Mouse (Mus musculus): ENCODE data around the gene Pdlim4. TPM values are rescaled to one million over a fixed set of nuclear protein-coding genes. Genes with fewer than 3 reads are reported as not detected.
"Not testable (repeated sequence)": the region's sequence is repeated elsewhere in the genome, so short reads cannot be mapped to it uniquely, and the experiment has no call there.

Pdlim4 gene
- polyA plus RNA-seq, 1 experiment from 2014 or later, result 27.8 TPM

- H3K4me3 ChIP-seq, result no peak overlapping the region
- H3K9me3 ChIP-seq, result no peaks in the 10 kb centered on the region
- no peak overlapping the region for H3K27ac ChIP-seq
- no peak for DNase-seq (ENCODE audit: low spot score)
- H3K27me3 ChIP-seq (ENCODE audit: insufficient read depth, poor library complexity, severe bottlenecking), result peaks cover 11% of the 10 kb centered on the region
- H3K36me3 ChIP-seq, result no peaks in the 10 kb centered on the region
- 71% methylated on average over 3 of the region's 3 CpGs for WGBS
- H3K4me1 ChIP-seq, result peaks cover 6% of the 10 kb centered on the region; the same call in 1 of the 2 replicates
These were observed 49.7 kb downstream of the Pdlim4 start for GRCm38 (mm10) chr11:54018893-54019732.

- Histone ChIP-seq H3K36me3 (no peaks in the 10 kb centered on the region), H3K4me3 (no peak overlapping the region), H3K9me3 (no peaks in the 10 kb centered on the region), H3K27me3 (ENCODE audit: insufficient read depth, poor library complexity, severe bottlenecking) (peaks cover 11% of the 10 kb centered on the region), H3K4me1 (peaks cover 6% of the 10 kb centered on the region; the same call in 1 of the 2 replicates), H3K27ac (no peak overlapping the region)
- DNase-seq (ENCODE audit: low spot score), result no peak
- 78% methylated on average over 4 of the region's 4 CpGs for WGBS
These were observed 51.2 kb downstream of the Pdlim4 start for GRCm38 (mm10) chr11:54017596-54017995.

- no peaks in the 10 kb centered on the region for H3K36me3 ChIP-seq
- no peak overlapping the region for H3K27ac ChIP-seq
- no peak overlapping the region for H3K4me3 ChIP-seq
- 78% methylated on average over 8 of the region's 8 CpGs for WGBS
- H3K27me3 ChIP-seq (ENCODE audit: insufficient read depth, poor library complexity, severe bottlenecking), result peaks cover 11% of the 10 kb centered on the region
- H3K4me1 ChIP-seq, result 0 out of 2 replicates have a peak, but pooled peaks cover 6% of the 10 kb centered on the region
- DNase-seq (ENCODE audit: low spot score), result no peak
- H3K9me3 ChIP-seq, result no peaks in the 10 kb centered on the region
These were observed 52.8 kb downstream of the Pdlim4 start for GRCm38 (mm10) chr11:54016051-54016450.

DNA sequence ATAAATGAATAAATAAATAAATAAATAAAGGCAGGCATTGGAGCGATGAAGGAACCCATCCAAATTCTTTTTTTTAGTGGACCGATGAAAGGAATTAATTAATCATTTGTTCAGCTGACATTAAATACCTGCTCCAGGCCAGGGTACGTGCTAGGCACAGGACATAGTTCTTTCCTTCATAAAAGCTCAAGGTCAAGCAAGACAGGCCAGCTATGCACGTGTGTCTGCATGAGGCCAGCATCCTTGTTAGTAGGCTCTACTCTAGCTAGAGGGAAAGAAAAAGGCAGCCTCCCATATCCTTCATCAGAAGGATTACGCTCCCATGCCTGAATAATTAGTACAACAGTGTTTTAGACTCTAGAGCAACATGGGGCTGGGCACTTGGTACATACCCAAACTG, 55.9 kb downstream of the Pdlim4 start:
- no peak for DNase-seq (ENCODE audit: low spot score)
- Histone ChIP-seq H3K27ac (no peak overlapping the region), H3K4me1 (no peaks in the 10 kb centered on the region; the same call in 1 of the 2 replicates), H3K27me3 (ENCODE audit: insufficient read depth, poor library complexity, severe bottlenecking) (peaks cover 5% of the 10 kb centered on the region; the same call in 1 of the 2 replicates), H3K36me3 (no peaks in the 10 kb centered on the region), H3K9me3 (no peaks in the 10 kb centered on the region), H3K4me3 (no peak overlapping the region)
- 90% methylated on average over 5 of the region's 5 CpGs for WGBS

DNA sequence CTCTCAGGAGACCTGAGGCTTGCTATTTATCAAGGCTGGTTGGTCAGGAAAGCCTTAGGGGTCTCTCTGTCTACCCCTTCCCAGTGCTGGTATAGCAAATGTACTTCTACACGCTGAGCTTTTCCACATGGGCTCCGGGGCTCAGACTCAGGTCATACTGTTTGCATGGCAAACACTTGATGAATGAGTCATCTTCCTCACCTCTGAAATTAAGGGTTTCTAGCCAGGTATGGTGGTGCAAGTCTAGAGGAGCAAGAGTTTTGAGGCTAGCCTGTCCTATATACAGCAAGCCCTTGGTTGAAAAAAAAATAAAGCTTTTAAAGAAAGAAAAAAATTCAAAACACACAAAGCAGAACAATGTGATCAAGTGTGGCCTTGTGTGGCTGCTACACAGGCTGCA, 57.6 kb downstream of the Pdlim4 start:
- Histone ChIP-seq H3K4me1 (peaks cover 3% of the 10 kb centered on the region; the same call in 1 of the 2 replicates), H3K27ac (no peak overlapping the region), H3K27me3 (ENCODE audit: insufficient read depth, poor library complexity, severe bottlenecking) (0 out of 2 replicates have a peak, but pooled peaks cover 3% of the 10 kb centered on the region), H3K36me3 (no peaks in the 10 kb centered on the region), H3K9me3 (no peaks in the 10 kb centered on the region), H3K4me3 (no peak overlapping the region)
- no peak for DNase-seq (ENCODE audit: low spot score)
- 85% methylated on average over 2 of the region's 2 CpGs for WGBS

DNA sequence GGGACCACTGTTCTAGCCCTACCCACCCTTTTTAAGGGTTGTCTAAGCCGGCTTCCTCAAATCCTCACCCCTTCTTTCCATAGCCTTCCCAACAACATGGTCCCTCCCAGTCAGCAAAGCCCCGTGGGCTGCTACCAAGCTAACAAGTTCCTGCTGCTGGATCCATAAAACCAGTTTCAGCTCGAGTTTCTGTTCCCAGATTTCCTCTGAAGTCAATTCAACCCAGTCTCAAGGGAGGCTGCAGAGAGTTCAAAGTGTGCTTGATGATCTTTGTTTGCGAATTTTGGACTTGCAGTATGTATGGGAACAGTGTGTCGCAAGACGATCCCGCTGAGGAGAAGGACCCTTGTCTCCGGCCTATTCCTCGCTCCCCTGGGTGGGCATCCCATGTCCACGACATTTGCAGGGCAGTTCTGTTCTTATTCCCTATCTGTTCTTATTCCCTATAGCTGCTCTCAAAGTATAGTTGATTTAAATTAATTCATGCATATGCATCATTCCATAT, 60.3 kb downstream of the Pdlim4 start:
- no peak for DNase-seq (ENCODE audit: low spot score)
- Histone ChIP-seq H3K27me3 (ENCODE audit: insufficient read depth, poor library complexity, severe bottlenecking) (0 out of 2 replicates have a peak, but pooled peaks cover 3% of the 10 kb centered on the region), H3K4me3 (no peak overlapping the region), H3K4me1 (peaks cover 3% of the 10 kb centered on the region; the same call in 1 of the 2 replicates), H3K9me3 (no peaks in the 10 kb centered on the region), H3K27ac (no peak overlapping the region), H3K36me3 (no peaks in the 10 kb centered on the region)
- 84% methylated on average over 10 of the region's 10 CpGs for WGBS

GRCm38 (mm10) chr11:54007717-54008116, 61.1 kb downstream of the Pdlim4 start:
- Histone ChIP-seq H3K4me1 (peaks cover 7% of the 10 kb centered on the region; the same call in 1 of the 2 replicates), H3K36me3 (no peaks in the 10 kb centered on the region), H3K27ac (no peak overlapping the region), H3K9me3 (no peaks in the 10 kb centered on the region), H3K4me3 (no peak overlapping the region), H3K27me3 (ENCODE audit: insufficient read depth, poor library complexity, severe bottlenecking) (0 out of 2 replicates have a peak, but pooled peaks cover 3% of the 10 kb centered on the region)
- DNase-seq (ENCODE audit: low spot score), result no peak
- WGBS, result 90% methylated on average over 11 of the region's 11 CpGs

GRCm38 (mm10) chr11:54006901-54007300, 61.9 kb downstream of the Pdlim4 start:
- Histone ChIP-seq H3K27ac (no peak overlapping the region), H3K36me3 (no peaks in the 10 kb centered on the region), H3K4me1 (peaks cover 13% of the 10 kb centered on the region), H3K4me3 (no peak overlapping the region), H3K27me3 (ENCODE audit: insufficient read depth, poor library complexity, severe bottlenecking) (0 out of 2 replicates have a peak, but pooled peaks cover 3% of the 10 kb centered on the region), H3K9me3 (no peaks in the 10 kb centered on the region)
- 69% methylated on average over 4 of the region's 4 CpGs for WGBS
- DNase-seq (ENCODE audit: low spot score), result no peak

GRCm38 (mm10) chr11:54006362-54006761, 62.5 kb downstream of the Pdlim4 start:
- H3K4me1 ChIP-seq, result peaks cover 13% of the 10 kb centered on the region
- not testable (repeated sequence) for H3K27me3 ChIP-seq (ENCODE audit: insufficient read depth, poor library complexity, severe bottlenecking); DNase-seq (ENCODE audit: low spot score); H3K27ac ChIP-seq; H3K9me3 ChIP-seq; H3K36me3 ChIP-seq; H3K4me3 ChIP-seq
- WGBS, result 34% methylated on average over 5 of the region's 5 CpGs

Other genes with a start within 250 kb of the Pdlim4 start
- gene Gm12216, start 209.8 kb downstream of the Pdlim4 start, polyA plus RNA-seq (2016; fragmentation: Nextera tagmentation; extraction: Ambion mirVana), result 0.15 and 0.27 TPM in 2 replicates
- gene Slc22a5, start 177.4 kb downstream of the Pdlim4 start, polyA plus RNA-seq (2016; fragmentation: Nextera tagmentation; extraction: Ambion mirVana), result 7.7 and 9.9 TPM in 2 replicates
- gene Slc22a21, start 88.7 kb downstream of the Pdlim4 start, polyA plus RNA-seq (2016; fragmentation: Nextera tagmentation; extraction: Ambion mirVana), result 1.7 and 2.7 TPM in 2 replicates
- 3.4 and 4.5 TPM in 2 replicates for gene Slc22a4, start 40.9 kb downstream of the Pdlim4 start, polyA plus RNA-seq (2016; fragmentation: Nextera tagmentation; extraction: Ambion mirVana)
- gene P4ha2, start 31.1 kb upstream of the Pdlim4 start, polyA plus RNA-seq (2016; fragmentation: Nextera tagmentation; extraction: Ambion mirVana), result 57.7 and 69.0 TPM in 2 replicates
- gene Csf2, start 180.7 kb upstream of the Pdlim4 start, polyA plus RNA-seq (2016; fragmentation: Nextera tagmentation; extraction: Ambion mirVana), result not detected in 2 replicates
- gene Il3, start 198.3 kb upstream of the Pdlim4 start, polyA plus RNA-seq (2016; fragmentation: Nextera tagmentation; extraction: Ambion mirVana), result not detected in 2 replicates
- gene Acsl6, start 234.8 kb upstream of the Pdlim4 start, polyA plus RNA-seq (2016; fragmentation: Nextera tagmentation; extraction: Ambion mirVana), result 1.1 and 1.2 TPM in 2 replicates